Mouse (Mus musculus): ENCODE measurements around the gene Coro6. TPM values are rescaled to one million over a fixed set of nuclear protein-coding genes. Genes with fewer than 3 reads are reported as not detected.

Coro6 gene
- polyA plus RNA-seq, 1 experiment from 2014 or later, result 0.25 TPM

- H3K4me1 ChIP-seq (ENCODE audit: insufficient read depth, low read length), result peaks cover 65% of the 10 kb centered on the region
- no peaks in the 10 kb centered on the region for H3K27me3 ChIP-seq (ENCODE audit: insufficient read depth, low read length)
- peak overlapping the region; percentile 92 for H3K4me3 ChIP-seq (ENCODE audit: low read length)
- H3K9me3 ChIP-seq (ENCODE audit: low read length), result no peaks in the 10 kb centered on the region
- peak overlapping the region; percentile 91 for H3K4me2 ChIP-seq (replicated peaks; ENCODE audit: low read depth, low read length)
- WGBS, result under 1% methylated on average over 13 of the region's 13 CpGs
- no peaks in the 10 kb centered on the region for H3K36me3 ChIP-seq (ENCODE audit: insufficient read depth, low read length)
- ATAC-seq (ENCODE audit: low FRiP score, low TSS enrichment), result peak; percentile 63
- H3K9ac ChIP-seq (replicated peaks; ENCODE audit: low read length), result peak overlapping the region; percentile 96
- H3K27ac ChIP-seq (ENCODE audit: low read length), result peak overlapping the region; percentile 87
Measured at GRCm38 (mm10) chr11:77491123-77491501, 28.9 kb downstream of the Coro6 start.

- peak overlapping the region; percentile 92 for H3K4me3 ChIP-seq (ENCODE audit: low read length)
- no peaks in the 10 kb centered on the region for H3K36me3 ChIP-seq (ENCODE audit: insufficient read depth, low read length)
- H3K27ac ChIP-seq (ENCODE audit: low read length), result peak overlapping the region; percentile 87
- ATAC-seq (ENCODE audit: low FRiP score, low TSS enrichment), result peak; percentile 72
- H3K27me3 ChIP-seq (ENCODE audit: insufficient read depth, low read length), result no peaks in the 10 kb centered on the region
- peak overlapping the region; percentile 96 for H3K9ac ChIP-seq (replicated peaks; ENCODE audit: low read length)
- under 1% methylated on average over 23 of the region's 23 CpGs for whole genome bisulfite sequencing
- no peaks in the 10 kb centered on the region for H3K9me3 ChIP-seq (ENCODE audit: low read length)
- H3K4me1 ChIP-seq (ENCODE audit: insufficient read depth, low read length), result peaks cover 69% of the 10 kb centered on the region
- peak overlapping the region; percentile 91 for H3K4me2 ChIP-seq (replicated peaks; ENCODE audit: low read depth, low read length)
Measured at GRCm38 (mm10) chr11:77491502-77492291, 29.5 kb downstream of the Coro6 start.

GRCm38 (mm10) chr11:77492311-77492871 is 30.2 kb downstream of the Coro6 start:
- peak overlapping the region; percentile 87 for H3K27ac ChIP-seq (ENCODE audit: low read length)
- peak overlapping the region; percentile 92 for H3K4me3 ChIP-seq (ENCODE audit: low read length)
- H3K4me1 ChIP-seq (ENCODE audit: insufficient read depth, low read length), result peaks cover 72% of the 10 kb centered on the region
- ATAC-seq (ENCODE audit: low FRiP score, low TSS enrichment), result no peak
- H3K9ac ChIP-seq (replicated peaks; ENCODE audit: low read length), result peak overlapping the region; percentile 96
- peak overlapping the region; percentile 91 for H3K4me2 ChIP-seq (replicated peaks; ENCODE audit: low read depth, low read length)
- H3K9me3 ChIP-seq (ENCODE audit: low read length), result no peaks in the 10 kb centered on the region
- no peaks in the 10 kb centered on the region for H3K27me3 ChIP-seq (ENCODE audit: insufficient read depth, low read length)
- H3K36me3 ChIP-seq (ENCODE audit: insufficient read depth, low read length), result no peaks in the 10 kb centered on the region
- 0% methylated on average over 12 of the region's 18 CpGs for whole genome bisulfite sequencing

- Histone ChIP-seq H3K27ac (ENCODE audit: low read length) (peak overlapping the region; percentile 87), H3K9ac (replicated peaks; ENCODE audit: low read length) (peak overlapping the region; percentile 96), H3K36me3 (ENCODE audit: insufficient read depth, low read length) (no peaks in the 10 kb centered on the region), H3K9me3 (ENCODE audit: low read length) (no peaks in the 10 kb centered on the region), H3K4me1 (ENCODE audit: insufficient read depth, low read length) (peaks cover 78% of the 10 kb centered on the region), H3K27me3 (ENCODE audit: insufficient read depth, low read length) (no peaks in the 10 kb centered on the region), H3K4me2 (replicated peaks; ENCODE audit: low read depth, low read length) (peak overlapping the region; percentile 91), H3K4me3 (ENCODE audit: low read length) (peak overlapping the region; percentile 92)
- WGBS, result 0% methylated on average over 31 of the region's 32 CpGs
- ATAC-seq (ENCODE audit: low FRiP score, low TSS enrichment), result peak; percentile 75
Measured at GRCm38 (mm10) chr11:77492911-77493332, 30.7 kb downstream of the Coro6 start.

- ATAC-seq (ENCODE audit: low FRiP score, low TSS enrichment), result no peak
- Histone ChIP-seq H3K4me2 (replicated peaks; ENCODE audit: low read depth, low read length) (peak within 1 kb of the TSS; percentile 91), H3K4me1 (ENCODE audit: insufficient read depth, low read length) (peaks cover 77% of the 10 kb centered on the region), H3K27me3 (ENCODE audit: insufficient read depth, low read length) (no peaks in the 10 kb centered on the region), H3K27ac (ENCODE audit: low read length) (peak within 1 kb of the TSS; percentile 87), H3K9ac (replicated peaks; ENCODE audit: low read length) (peak within 1 kb of the TSS; percentile 96), H3K9me3 (ENCODE audit: low read length) (no peaks in the 10 kb centered on the region), H3K4me3 (ENCODE audit: low read length) (peak within 1 kb of the TSS; percentile 92), H3K36me3 (ENCODE audit: insufficient read depth, low read length) (no peaks in the 10 kb centered on the region)
- under 1% methylated on average over 59 of the region's 74 CpGs for WGBS
Measured at GRCm38 (mm10) chr11:77493512-77494343, 31.5 kb downstream of the Coro6 start, which contains the start of gene Git1. Gene Git1, plus strand, starts transcription at chr11:77493562.

GRCm38 (mm10) chr11:77494344-77494676 is 32.1 kb downstream of the Coro6 start:
- no peaks in the 10 kb centered on the region for H3K27me3 ChIP-seq (ENCODE audit: insufficient read depth, low read length)
- peak overlapping the region; percentile 87 for H3K27ac ChIP-seq (ENCODE audit: low read length)
- peak overlapping the region; percentile 91 for H3K4me2 ChIP-seq (replicated peaks; ENCODE audit: low read depth, low read length)
- peak overlapping the region; percentile 96 for H3K9ac ChIP-seq (replicated peaks; ENCODE audit: low read length)
- peaks cover 2% of the 10 kb centered on the region for H3K36me3 ChIP-seq (ENCODE audit: insufficient read depth, low read length)
- H3K4me3 ChIP-seq (ENCODE audit: low read length), result peak overlapping the region; percentile 92
- no peak for ATAC-seq (ENCODE audit: low FRiP score, low TSS enrichment)
- WGBS, result 17% methylated on average over 4 of the region's 4 CpGs
- H3K9me3 ChIP-seq (ENCODE audit: low read length), result no peaks in the 10 kb centered on the region
- peaks cover 72% of the 10 kb centered on the region for H3K4me1 ChIP-seq (ENCODE audit: insufficient read depth, low read length)

- H3K4me1 ChIP-seq (ENCODE audit: insufficient read depth, low read length), result peaks cover 72% of the 10 kb centered on the region
- no peak overlapping the region; the same call in 1 of the 2 replicates for H3K27ac ChIP-seq (ENCODE audit: low read length)
- H3K27me3 ChIP-seq (ENCODE audit: insufficient read depth, low read length), result no peaks in the 10 kb centered on the region
- H3K9ac ChIP-seq (replicated peaks; ENCODE audit: low read length), result peak overlapping the region; percentile 96; the same call in 1 of the 2 replicates
- peaks cover 7% of the 10 kb centered on the region for H3K36me3 ChIP-seq (ENCODE audit: insufficient read depth, low read length)
- peak overlapping the region; percentile 92 for H3K4me3 ChIP-seq (ENCODE audit: low read length)
- no peaks in the 10 kb centered on the region for H3K9me3 ChIP-seq (ENCODE audit: low read length)
- peak overlapping the region; percentile 91 for H3K4me2 ChIP-seq (replicated peaks; ENCODE audit: low read depth, low read length)
- WGBS, result 56% methylated on average over 6 of the region's 6 CpGs
- ATAC-seq (ENCODE audit: low FRiP score, low TSS enrichment), result no peak
Measured at GRCm38 (mm10) chr11:77494782-77495181, 32.6 kb downstream of the Coro6 start.

- no peak for ATAC-seq (ENCODE audit: low FRiP score, low TSS enrichment)
- Histone ChIP-seq H3K27me3 (ENCODE audit: insufficient read depth, low read length) (no peaks in the 10 kb centered on the region), H3K4me2 (replicated peaks; ENCODE audit: low read depth, low read length) (no peak overlapping the region), H3K36me3 (ENCODE audit: insufficient read depth, low read length) (peaks cover 14% of the 10 kb centered on the region), H3K27ac (ENCODE audit: low read length) (0 out of 2 replicates have a peak overlapping the region, but pooled peaks have one; percentile 32), H3K4me1 (ENCODE audit: insufficient read depth, low read length) (peaks cover 66% of the 10 kb centered on the region), H3K9me3 (ENCODE audit: low read length) (no peaks in the 10 kb centered on the region), H3K4me3 (ENCODE audit: low read length) (no peak overlapping the region), H3K9ac (replicated peaks; ENCODE audit: low read length) (0 out of 2 replicates have a peak overlapping the region, but pooled peaks have one; percentile 9)
Measured at GRCm38 (mm10) chr11:77495507-77495906, 33.3 kb downstream of the Coro6 start.

GRCm38 (mm10) chr11:77497341-77497756 is 35.1 kb downstream of the Coro6 start:
- Histone ChIP-seq H3K4me3 (ENCODE audit: low read length) (no peak overlapping the region), H3K4me1 (ENCODE audit: insufficient read depth, low read length) (peaks cover 54% of the 10 kb centered on the region), H3K9ac (replicated peaks; ENCODE audit: low read length) (peak overlapping the region; percentile 52)

More at GRCm38 (mm10) chr11:77497341-77497756, 35.1 kb downstream of the Coro6 start:
- no peak for ATAC-seq (ENCODE audit: low FRiP score, low TSS enrichment)
- H3K9me3 ChIP-seq (ENCODE audit: low read length), result no peaks in the 10 kb centered on the region
- WGBS, result 17% methylated on average over 6 of the region's 6 CpGs
- H3K36me3 ChIP-seq (ENCODE audit: insufficient read depth, low read length), result peaks cover 25% of the 10 kb centered on the region
- no peaks in the 10 kb centered on the region for H3K27me3 ChIP-seq (ENCODE audit: insufficient read depth, low read length)
- H3K27ac ChIP-seq (ENCODE audit: low read length), result peak overlapping the region; percentile 92
- H3K4me2 ChIP-seq (replicated peaks; ENCODE audit: low read depth, low read length), result peak overlapping the region; percentile 21; the same call in 1 of the 2 replicates
